Mouse (Mus musculus) layer of hippocampus, adult 2 months (tissue): ENCODE data around the gene Card14. TPM values are rescaled to one million over a fixed set of nuclear protein-coding genes. Genes with fewer than 3 reads are reported as not detected.
"Not testable (repeated sequence)": the region's sequence is repeated elsewhere in the genome, so short reads cannot be mapped to it uniquely, and the experiment has no call there.

Experiments
- DNase-seq, 2 experiments: peaks; one replicate each; pipeline ENCODE4 v3.0.0; 2022; ENCODE audit warnings: low spot score in 2 of 2
- H3K27ac ChIP-seq: fragments of 200-600 bp; 2 replicates; pipeline ENCODE4 v1.8.1; 2022
- H3K4me3 ChIP-seq: fragments of 200-600 bp; 2 replicates; pipeline ENCODE4 v1.8.1; 2022; ENCODE audit warnings: mild to moderate bottlenecking
- CTCF ChIP-seq: fragments of 200-600 bp; conservative IDR thresholded peaks from 2 replicates; pipeline ENCODE4 v1.8.1; 2022; ENCODE audit warnings: antibody characterized with exemption, mild to moderate bottlenecking, moderate library complexity
- microRNA-seq, 2 experiments: library from miRNA; unstranded; fragments of <30 nt; microRNA quantifications; one replicate each; pipeline ENCODE4 v1.2.0; 2021
- total RNA-seq, 2 experiments: library from RNA; stranded (reverse); gene quantifications; 2 replicates each; pipeline ENCODE4 v1.2.3; 2021

Gene Card14
- total RNA-seq, 2 experiments from 2014 or later, result 0.77 to 1.0 TPM

DNA sequence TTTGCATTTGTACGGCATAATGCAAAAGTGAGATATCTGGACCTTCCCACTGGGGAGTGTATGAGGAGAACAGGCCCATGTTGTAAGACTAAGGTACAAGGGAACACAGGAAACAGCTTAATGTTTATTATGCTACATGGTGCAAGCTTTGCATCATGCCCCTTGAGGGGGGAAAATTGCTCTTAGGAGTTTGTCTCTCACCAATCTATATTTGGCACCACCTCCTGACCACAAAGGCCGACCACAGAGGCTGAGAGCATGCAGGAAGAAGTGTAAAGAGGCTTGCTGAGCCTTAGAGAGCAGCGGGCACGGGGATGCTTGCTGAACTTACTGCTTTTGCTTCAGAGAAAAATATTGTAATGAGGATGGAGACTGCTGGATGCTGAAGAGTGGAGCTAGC lies 77.3 kb downstream of the Card14 start:
- DNase-seq, result no peak
- Histone ChIP-seq H3K27ac (no peak overlapping the region), H3K4me3 (no peak overlapping the region)
- TF ChIP-seq CTCF, result no peak

DNA sequence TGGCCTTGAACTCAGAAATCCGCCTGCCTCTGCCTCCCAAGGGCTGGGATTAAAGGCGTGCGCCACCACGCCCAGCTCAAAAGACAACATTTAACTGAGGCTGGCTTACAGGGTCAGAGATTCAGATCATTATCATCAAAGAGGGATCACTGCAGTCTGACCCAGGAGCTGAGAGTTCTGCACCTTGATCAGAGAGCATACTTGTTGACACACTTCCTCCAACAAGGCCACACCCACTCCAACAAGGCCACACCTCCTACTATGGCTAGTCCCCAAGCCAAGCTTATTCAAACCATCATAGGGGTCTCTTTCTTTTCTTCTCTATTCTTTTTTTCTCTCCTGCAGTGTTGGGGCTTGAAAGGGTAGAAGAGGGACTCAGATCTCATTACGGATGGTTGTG lies 78.7 kb downstream of the Card14 start:
- no peak for TF ChIP-seq CTCF
- H3K27ac ChIP-seq, result no peak overlapping the region

DNA sequence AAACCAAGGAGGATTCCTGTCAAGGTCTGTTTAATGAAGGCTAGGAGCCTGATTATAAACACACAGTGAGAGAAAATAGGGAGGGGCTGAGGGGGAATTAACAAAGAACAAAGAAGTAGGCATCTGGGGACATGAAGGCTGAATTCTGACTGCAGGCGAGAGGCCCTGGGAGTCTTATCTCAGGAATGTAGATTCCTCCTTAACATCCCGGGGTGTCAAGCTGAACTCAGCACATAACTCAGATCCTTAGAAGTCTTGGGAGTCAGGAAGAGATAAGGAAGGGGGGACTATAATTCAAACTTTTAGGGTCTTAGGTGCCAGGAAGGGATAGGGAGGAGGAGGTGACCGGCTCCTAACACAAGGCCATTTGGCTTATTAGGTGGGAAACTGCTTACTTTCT lies 79.7 kb downstream of the Card14 start:
- not testable (repeated sequence) for H3K27ac ChIP-seq

More for the DNA sequence above, 78.7 kb downstream of the Card14 start:
- no peak overlapping the region for H3K4me3 ChIP-seq
- no peak for DNase-seq

DNA sequence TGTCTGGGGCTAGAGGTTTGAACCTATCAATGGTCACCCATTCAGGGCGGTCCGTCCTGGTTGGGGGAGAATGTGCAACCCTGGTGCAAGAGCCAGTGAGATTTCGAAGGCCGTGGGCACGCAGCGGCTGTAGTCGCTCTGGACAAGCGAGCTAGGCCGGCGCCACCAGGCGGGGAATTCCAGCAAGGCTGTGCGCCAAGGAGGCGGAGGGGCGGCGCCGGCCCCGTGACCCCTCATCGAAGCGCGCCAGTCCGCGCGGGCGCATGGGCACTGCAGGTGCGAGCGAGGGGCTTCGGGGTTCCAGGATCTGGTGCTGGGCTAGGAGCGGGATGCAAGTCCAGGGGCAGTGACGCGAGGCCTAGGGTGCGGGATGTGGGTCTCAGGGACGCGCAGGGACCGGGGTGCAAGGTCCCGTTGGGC lies 82.3 kb downstream of the Card14 start:
- Histone ChIP-seq H3K4me3 (peak overlapping the region; percentile 81), H3K27ac (peak overlapping the region; percentile 93)
- peak; percentile 62 for TF ChIP-seq CTCF
- peak; percentile 13 to 45 for DNase-seq

More for the DNA sequence above, 79.7 kb downstream of the Card14 start:
- not testable (repeated sequence) for H3K4me3 ChIP-seq, DNase-seq

DNA sequence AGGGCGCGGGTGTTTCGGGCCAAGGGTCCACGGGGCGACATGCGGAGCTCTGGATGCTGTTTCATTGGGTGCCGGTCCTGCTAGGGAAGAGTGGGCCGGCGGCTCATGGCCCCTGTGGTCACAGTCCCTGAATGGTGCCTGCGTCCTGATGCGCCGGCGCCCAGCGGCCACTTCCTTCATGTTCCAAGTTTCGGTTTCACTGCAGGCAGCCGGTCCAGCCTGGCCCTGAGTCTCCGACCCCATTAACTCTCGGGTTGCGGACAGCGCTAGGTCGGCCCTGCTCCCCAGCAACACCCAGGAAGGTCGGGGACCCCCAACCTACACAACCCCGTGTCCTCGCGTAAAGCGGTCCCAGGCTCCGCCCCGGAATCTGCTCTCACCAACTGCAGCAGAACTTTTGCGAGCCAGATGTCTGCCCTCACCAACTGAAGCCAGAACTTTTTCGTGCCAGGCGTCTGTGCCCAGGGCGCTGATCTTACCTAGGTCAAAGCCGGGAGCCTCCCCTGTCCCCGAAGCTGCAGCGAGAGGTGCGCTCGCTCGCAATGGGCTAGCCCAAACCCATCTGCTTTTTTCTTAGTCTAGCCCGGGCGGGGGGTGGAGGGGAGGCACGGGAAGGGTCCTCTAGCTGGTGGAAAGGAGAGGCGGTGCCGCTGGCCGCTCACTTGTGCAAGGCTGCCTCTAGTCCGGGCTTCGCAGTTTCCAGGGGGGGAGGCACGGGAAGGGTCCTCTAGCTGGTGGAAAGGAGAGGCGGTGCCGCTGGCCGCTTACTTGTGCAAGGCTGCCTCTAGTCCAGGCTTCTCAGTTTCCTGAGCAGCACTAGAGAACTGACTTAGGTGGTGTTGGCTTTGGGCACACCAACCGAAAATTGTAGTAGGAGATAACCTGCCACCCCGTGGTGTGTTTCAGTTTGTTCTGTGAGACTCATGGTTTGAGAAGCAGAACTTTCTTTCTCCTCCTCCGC lies 83.0 kb downstream of the Card14 start:
- peak in 1 of 2 experiments; percentile 33 for DNase-seq
- peak overlapping the region; percentile 93 for H3K27ac ChIP-seq
- TF ChIP-seq CTCF, result peak; percentile 24
- peak overlapping the region; percentile 81 for H3K4me3 ChIP-seq

DNA sequence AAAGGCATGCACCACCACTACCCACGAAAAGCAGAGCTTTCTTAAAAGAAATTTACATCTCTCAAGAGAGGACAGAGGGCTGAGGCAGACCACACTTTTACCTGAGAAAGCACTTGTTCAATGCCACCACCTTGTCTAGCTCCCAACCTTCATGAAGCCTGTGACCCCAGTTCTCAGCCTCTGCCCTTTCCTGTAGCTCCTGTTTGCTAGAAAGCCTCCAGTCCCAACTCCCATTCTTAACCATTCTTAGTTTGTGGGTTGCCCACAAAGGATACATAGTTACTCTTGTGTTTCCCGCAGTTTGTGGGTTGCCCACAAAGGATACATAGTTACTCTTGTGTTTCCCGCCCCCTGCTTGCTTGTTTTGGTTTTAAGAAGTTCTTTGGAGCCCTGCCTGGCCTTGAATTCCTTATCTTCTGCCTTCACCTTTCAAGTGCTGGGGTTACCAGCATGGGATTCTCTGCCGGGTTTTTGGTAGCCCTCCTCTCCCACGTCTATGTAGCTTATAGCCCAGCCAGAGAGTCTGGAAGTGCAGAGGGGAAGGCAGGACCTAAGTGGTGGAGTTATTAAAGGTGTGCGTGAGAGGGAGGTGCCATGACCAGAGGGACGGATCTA lies 83.9 kb downstream of the Card14 start:
- DNase-seq, result no peak
- no peak for TF ChIP-seq CTCF
- Histone ChIP-seq H3K27ac (no peak overlapping the region), H3K4me3 (no peak overlapping the region)

DNA sequence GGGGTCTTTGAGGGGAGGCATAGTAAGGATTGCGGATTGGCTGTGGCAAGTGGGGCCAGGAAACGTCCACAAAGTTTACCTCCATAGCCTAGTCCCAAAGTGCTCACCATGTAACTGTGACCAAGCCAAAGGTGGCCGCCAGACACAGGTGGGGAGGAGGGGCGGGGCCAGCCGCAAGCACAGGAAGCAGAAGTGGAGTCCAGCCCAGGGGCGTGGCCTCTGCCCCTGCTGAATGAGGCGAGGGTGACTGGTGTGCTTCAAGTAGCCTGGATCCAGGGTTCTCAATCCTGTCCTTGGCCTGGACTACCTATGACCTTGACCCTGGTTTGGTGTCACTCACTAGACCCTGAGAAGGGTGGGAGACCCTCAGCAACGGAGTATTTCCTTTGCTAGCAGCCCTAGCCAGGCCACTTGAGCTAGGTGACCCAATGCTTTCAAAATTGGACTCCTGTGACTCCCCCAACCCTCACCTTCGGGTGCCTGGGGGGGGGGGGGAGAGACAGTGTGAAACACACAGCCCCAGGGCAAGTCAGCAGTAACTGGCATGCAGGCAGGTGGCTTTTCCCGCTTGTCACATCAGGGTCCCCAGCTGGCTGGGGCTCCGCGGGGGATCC lies 84.5 kb downstream of the Card14 start:
- no peak overlapping the region for H3K27ac ChIP-seq
- peak overlapping the region; percentile 52; the same call in 1 of the 2 replicates for H3K4me3 ChIP-seq
- no peak for TF ChIP-seq CTCF
- DNase-seq, result no peak

DNA sequence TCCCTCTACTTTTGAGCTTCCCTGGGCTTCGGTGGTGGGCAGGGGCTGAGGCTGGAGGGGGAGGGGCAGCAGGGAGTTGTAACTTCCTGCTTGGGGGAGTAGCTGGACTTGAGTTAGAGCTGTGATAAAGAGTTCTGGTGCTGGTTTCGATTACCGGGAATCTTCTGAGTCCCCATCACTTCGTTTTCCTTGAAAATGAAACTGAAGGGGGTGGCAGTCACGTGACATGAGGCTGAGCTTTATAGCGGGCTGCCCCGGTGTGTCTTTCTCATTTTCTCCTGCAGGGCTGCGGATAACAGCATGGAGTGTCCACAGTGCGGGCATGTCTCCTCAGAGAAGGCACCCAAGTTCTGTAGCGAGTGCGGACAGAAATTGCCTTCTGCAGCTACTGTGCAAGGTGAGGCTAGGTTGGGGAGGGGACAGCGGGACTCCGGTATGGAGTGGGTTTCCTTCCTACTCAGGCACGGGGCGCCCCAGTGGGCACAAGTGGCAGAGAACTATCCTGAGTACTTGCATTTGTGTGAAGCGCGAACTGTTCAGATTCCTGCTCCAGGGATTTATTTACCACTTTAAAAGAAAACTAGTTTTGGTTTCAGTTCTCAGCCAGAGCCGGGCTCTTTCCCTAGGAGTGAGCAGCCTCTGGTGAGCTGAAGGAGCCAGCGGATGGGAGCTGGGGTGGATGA lies 85.4 kb downstream of the Card14 start, which contains the start of gene Rnf213:
Gene Rnf213 (plus strand): TSS at position 301 of the 683 bp plus-strand sequence.
- peak within 1 kb of the TSS; percentile 72 for H3K27ac ChIP-seq
- TF ChIP-seq CTCF, result peak; percentile 55
- DNase-seq, result peak in 1 of 2 experiments; percentile 12
- peak within 1 kb of the TSS; percentile 52 for H3K4me3 ChIP-seq

DNA sequence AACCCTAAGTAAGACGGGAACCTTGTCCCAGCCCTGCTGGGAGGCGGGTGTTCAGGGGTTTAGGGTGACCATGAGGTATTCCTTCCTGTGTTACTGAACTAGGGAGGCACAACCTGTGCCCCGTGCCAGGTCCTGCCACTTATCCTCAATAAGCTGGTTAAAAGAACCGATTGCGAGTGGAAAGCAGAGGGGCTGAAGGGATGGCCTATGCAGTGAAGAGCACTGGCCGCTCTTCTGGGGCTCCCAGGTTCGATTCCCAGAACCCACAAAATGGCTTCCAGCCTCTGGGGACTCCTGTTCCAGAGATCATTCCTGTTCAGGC lies 85.9 kb downstream of the Card14 start:
- Histone ChIP-seq H3K27ac (peak overlapping the region; percentile 72; the same call in 1 of the 2 replicates), H3K4me3 (peak overlapping the region; percentile 52)
- no peak for DNase-seq
- no peak for TF ChIP-seq CTCF

DNA sequence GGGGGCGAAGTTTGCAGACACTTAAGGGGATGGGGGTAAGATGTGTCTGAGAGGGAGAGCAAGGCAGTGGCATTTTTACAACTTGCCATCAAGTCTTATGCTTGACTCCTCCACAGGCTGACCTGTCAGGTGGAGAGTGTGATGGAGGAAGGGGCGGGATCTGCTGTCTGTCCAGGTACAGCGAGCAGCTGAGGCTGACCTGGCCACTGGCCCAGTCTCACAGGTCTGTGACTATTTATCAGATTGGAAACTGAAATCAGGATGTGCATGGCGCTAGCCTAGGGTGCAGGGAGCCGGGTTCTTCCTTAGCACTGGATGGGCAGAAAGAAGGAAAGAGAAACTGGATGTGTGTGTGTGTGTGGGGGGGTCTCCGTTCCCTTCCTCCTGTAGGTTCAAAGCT lies 86.6 kb downstream of the Card14 start:
- TF ChIP-seq CTCF, result no peak
- H3K27ac ChIP-seq, result no peak overlapping the region
- no peak for DNase-seq
- H3K4me3 ChIP-seq, result no peak overlapping the region

Small RNAs within 50 kb of the gene (microRNA-seq; reads per million reads assigned to microRNA genes)
- gene Mir1932, result 0.32 to 0.37 reads per million in 2 experiments

Other genes with a start within 250 kb of the Card14 start
- 10 to 100 TPM; 53.7 to 60.4 TPM for gene Cbx4, start 221.5 kb upstream of the Card14 start, total RNA-seq
- gene Tbc1d16, start 79.3 kb upstream of the Card14 start, total RNA-seq, result 10 to 100 TPM; 44.0 to 44.1 TPM
- 1 to 10 TPM; 2.8 to 4.1 TPM for gene Ccdc40, start 79.2 kb upstream of the Card14 start, total RNA-seq
- 100 to 1,000 TPM; 323 to 324 TPM for gene Gaa, start 39.9 kb upstream of the Card14 start, total RNA-seq
- 10 to 100 TPM; 90.8 to 92.2 TPM for gene Eif4a3, start 7.7 kb upstream of the Card14 start, total RNA-seq
- gene Sgsh, start 47.8 kb downstream of the Card14 start, total RNA-seq, result 1 to 10 TPM; 5.0 to 6.3 TPM
- gene Slc26a11, start 47.8 kb downstream of the Card14 start, total RNA-seq, result 1 to 10 TPM; 4.9 to 6.7 TPM
- gene Rnf213, start 85.3 kb downstream of the Card14 start, total RNA-seq, result 1 to 10 TPM; 3.1 to 4.1 TPM
- 10 to 100 TPM; 35.8 to 35.9 TPM for gene Endov, start 183.6 kb downstream of the Card14 start, total RNA-seq
- 100 to 1,000 TPM; 475 to 499 TPM for gene Nptx1, start 240.0 kb downstream of the Card14 start, total RNA-seq